Comparison of ENCODE assay signal across 24 mouse cellular contexts in the genomic region with DNA sequence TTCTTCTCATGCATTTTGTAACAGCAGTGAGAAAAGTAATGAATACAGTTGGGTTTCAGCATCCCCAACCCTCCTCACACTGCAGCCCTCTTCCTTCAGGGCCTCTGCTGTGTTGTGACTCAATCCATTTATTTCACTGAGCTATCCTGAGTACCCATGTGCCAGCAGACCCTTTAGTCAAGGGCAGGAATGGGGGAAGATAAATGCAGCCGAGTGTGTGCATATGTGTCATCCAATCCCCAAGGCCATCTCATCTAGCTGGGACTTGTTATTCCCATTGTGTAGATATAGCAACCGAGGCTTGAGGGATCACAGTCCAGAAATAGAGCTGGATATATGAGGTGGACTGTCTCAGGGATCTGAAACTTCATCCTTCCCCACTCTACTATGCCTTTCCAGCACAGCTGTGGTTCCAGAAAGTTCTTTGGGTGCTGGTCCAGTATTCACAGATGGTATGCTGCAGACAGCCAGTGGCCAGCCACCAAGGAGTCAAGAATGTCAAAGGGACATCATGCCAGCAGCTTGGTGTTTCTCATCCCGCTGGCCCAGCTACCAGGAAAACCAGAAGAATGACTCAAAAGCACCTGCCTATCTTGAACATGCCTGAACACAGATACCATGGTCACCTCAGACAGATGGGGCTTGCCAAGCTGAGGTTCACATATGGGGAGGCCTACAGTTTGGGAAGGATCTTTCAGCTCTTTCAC. TPM values are rescaled to one million over a fixed set of nuclear protein-coding genes. Genes with fewer than 3 reads are reported as not detected.
DNase-seq lines count a peak whose midpoint lies in the region; ATAC-seq and TF ChIP-seq lines count a peak whose summit lies in the region.
"Had no signal": no experiment of that assay in that cellular context is flagged by ENCODE, and none has a peak within 500 bp of the region (broad histone marks: within the 10 kb centered on the region; RNA-seq: fewer than 3 reads in every experiment).

No protein-coding gene starts in this region.

- no peaks in the 10 kb centered on the region for H3K27me3 ChIP-seq in heart, embryonic 11.5 days (ENCODE audit: control insufficient read depth, insufficient read depth, low read length)
- H3K27me3 ChIP-seq: hindbrain, embryonic 15.5 days had no signal

- no peak for ATAC-seq in heart, embryonic 11.5 days (replicated peaks; ENCODE audit: insufficient number of reproducible peaks, low FRiP score, low TSS enrichment)
- ATAC-seq: intestine, embryonic 16.5 days; liver, embryonic 12.5 days had no signal

- peaks cover 11% of the 10 kb centered on the region for H3K36me3 ChIP-seq in heart, embryonic 11.5 days (ENCODE audit: control insufficient read depth, insufficient read depth, low read length)

- H3K4me1 ChIP-seq in heart, embryonic 11.5 days (ENCODE audit: control insufficient read depth, insufficient read depth, low read length), result peaks cover 18% of the 10 kb centered on the region

- no peak for TF ChIP-seq CTCF in gastrocnemius, adult 2 months (IDR thresholded peaks at IDR 0.05)

- intact Hi-C loops in gastrocnemius, adult 2 months (cut with DNase I), result no loop called here
- intact Hi-C loops in heart, postnatal 10 days (cut with DNase I), result no loop called here

- DNase-seq in gastrocnemius, adult 2 months, result peak; percentile 54
- DNase-seq in gastrocnemius, postnatal 10 days, result no peak
- DNase-seq in heart, postnatal 10 days, result peak; percentile 4 to 5
- peak; percentile 11 to 50 for DNase-seq in spleen, postnatal 4 days (ENCODE audit: low spot score in 2 of 2)
- no peak for DNase-seq in spleen, adult 18-20 months
- peak; percentile 0 for DNase-seq in T-cell, adult 2 months (ENCODE audit: low spot score)
- no peak for DNase-seq in liver
- DNase-seq: B cell, adult 2 months; cerebellum, adult 9-10 months; lung, adult 2 months; midbrain, embryonic 14.5 days had no signal

- H3K4me3 ChIP-seq in gastrocnemius, adult 2 months, result no peak overlapping the region
- no peak overlapping the region for H3K4me3 ChIP-seq in heart, embryonic 11.5 days (ENCODE audit: low read depth, low read length)
- H3K4me3 ChIP-seq: embryonic facial prominence, embryonic 10.5 days; forebrain, embryonic 12.5 days; hindbrain, embryonic 15.5 days; liver, embryonic 12.5 days; megakaryocyte, embryonic 14.5 days; neural tube, embryonic 15.5 days had no signal

- H3K4me2 ChIP-seq in heart, embryonic 11.5 days, result no peak overlapping the region
- H3K4me2 ChIP-seq: forebrain, embryonic 12.5 days; hindbrain, embryonic 15.5 days; liver, embryonic 12.5 days; neural tube, embryonic 15.5 days had no signal

- H3K9ac ChIP-seq in heart, embryonic 11.5 days (ENCODE audit: low read depth, low read length), result no peak overlapping the region
- H3K9ac ChIP-seq: forebrain, embryonic 12.5 days; hindbrain, embryonic 15.5 days; liver, embryonic 12.5 days; neural tube, embryonic 15.5 days had no signal

- WGBS in heart, embryonic 11.5 days (ENCODE audit: insufficient replicate concordance), result 81% methylated on average over 3 of the region's 3 CpGs

- H3K27ac ChIP-seq in gastrocnemius, adult 2 months, result peak overlapping the region; percentile 43; the same call in 1 of the 2 replicates
- H3K27ac ChIP-seq in heart, embryonic 11.5 days (ENCODE audit: low read depth, low read length), result no peak overlapping the region
- H3K27ac ChIP-seq: embryonic facial prominence, embryonic 10.5 days; forebrain, embryonic 12.5 days; hindbrain, embryonic 15.5 days; liver, embryonic 12.5 days; neural tube, embryonic 15.5 days; stomach, postnatal 0 days had no signal

- H3K9me3 ChIP-seq in heart, embryonic 11.5 days (replicated peaks; ENCODE audit: control insufficient read depth, low read length), result no peaks in the 10 kb centered on the region
- H3K9me3 ChIP-seq: embryonic facial prominence, embryonic 10.5 days; forebrain, embryonic 12.5 days; hindbrain, embryonic 15.5 days; liver, embryonic 12.5 days; megakaryocyte, embryonic 14.5 days; neural tube, embryonic 15.5 days had no signal

RNA-seq across cellular contexts. Expression of a gene that starts 4.0 kb away (rescaled TPM):
- total RNA-seq in gastrocnemius, adult 2 months (2021), result 1 to 10 TPM; 2.8 to 3.1 TPM
- total RNA-seq in gastrocnemius, postnatal 10 days (2021), result 10 to 100 TPM; 17.0 to 34.2 TPM
- 100 to 1,000 TPM; 221 to 337 TPM for total RNA-seq in heart, postnatal 10 days (2021)
- polyA plus RNA-seq in heart, embryonic 11.5 days (2014; fragmentation: Nextera tagmentation; extraction: Ambion mirVana), result 300 and 328 TPM in 2 replicates

RNA-seq across cellular contexts. Expression of a gene that starts 6.6 kb away (rescaled TPM):
- 10 to 100 TPM; 33.8 to 42.3 TPM for total RNA-seq in gastrocnemius, adult 2 months (2021)
- total RNA-seq in gastrocnemius, postnatal 10 days (2021), result 10 to 100 TPM; 38.3 to 48.5 TPM
- 10 to 100 TPM; 65.1 to 71.7 TPM for total RNA-seq in heart, postnatal 10 days (2021)
- polyA plus RNA-seq in heart, embryonic 11.5 days (2014; fragmentation: Nextera tagmentation; extraction: Ambion mirVana), result 189 and 199 TPM in 2 replicates

RNA-seq across cellular contexts. Expression of a gene that starts 11.0 kb away (rescaled TPM):
- total RNA-seq in gastrocnemius, adult 2 months (2021), result not detected
- under 1 TPM; 0.54 to 0.63 TPM for total RNA-seq in gastrocnemius, postnatal 10 days (2021)
- total RNA-seq in heart, postnatal 10 days (2021), result 1 to 10 TPM; 3.2 to 3.6 TPM
- 14.5 and 16.4 TPM in 2 replicates for polyA plus RNA-seq in heart, embryonic 11.5 days (2014; fragmentation: Nextera tagmentation; extraction: Ambion mirVana)
- total RNA-seq: common myeloid progenitor, adult 5-6 weeks; layer of hippocampus, postnatal 14 days had no signal
- polyA plus RNA-seq: embryonic facial prominence, embryonic 10.5 days; forebrain, embryonic 12.5 days; frontal cortex, adult 2 months; hindbrain, embryonic 15.5 days; limb, embryonic 11.5 days; midbrain, embryonic 14.5 days; neural tube, embryonic 15.5 days had no signal

RNA-seq across cellular contexts. Expression of a gene that starts 43.9 kb away (rescaled TPM):
- total RNA-seq in gastrocnemius, adult 2 months (2021), result 1 to 10 TPM; 4.0 to 4.6 TPM
- total RNA-seq in gastrocnemius, postnatal 10 days (2021), result 1 to 10 TPM; 3.8 to 4.7 TPM
- 10 to 100 TPM in 1 of 2 experiments, 1 to 10 TPM in 1; 7.2 to 10.6 TPM for total RNA-seq in heart, postnatal 10 days (2021)
- 9.5 and 10.2 TPM in 2 replicates for polyA plus RNA-seq in heart, embryonic 11.5 days (2014; fragmentation: Nextera tagmentation; extraction: Ambion mirVana)

Comparison
In these comparisons a context has a peak if more than half of its experiments do, and no peak if none do; other contexts are left out.
1. DNase-seq: peak in gastrocnemius, adult 2 months (single experiment), heart, postnatal 10 days (2 of 2), spleen, postnatal 4 days (2 of 2) and T-cell, adult 2 months (single experiment); none in gastrocnemius, postnatal 10 days (single experiment), spleen, adult 18-20 months (0 of 2) and liver (single experiment).
2. RNA of a gene that starts 4.0 kb away (total RNA-seq): 221 to 337 TPM in heart, postnatal 10 days; 17.0 to 34.2 TPM in gastrocnemius, postnatal 10 days and 2.8 to 3.1 TPM in gastrocnemius, adult 2 months; every median in the first group is over 4 times any median in the second.